Comparison of ENCODE assay signal across 12 mouse cellular contexts in the genomic region with DNA sequence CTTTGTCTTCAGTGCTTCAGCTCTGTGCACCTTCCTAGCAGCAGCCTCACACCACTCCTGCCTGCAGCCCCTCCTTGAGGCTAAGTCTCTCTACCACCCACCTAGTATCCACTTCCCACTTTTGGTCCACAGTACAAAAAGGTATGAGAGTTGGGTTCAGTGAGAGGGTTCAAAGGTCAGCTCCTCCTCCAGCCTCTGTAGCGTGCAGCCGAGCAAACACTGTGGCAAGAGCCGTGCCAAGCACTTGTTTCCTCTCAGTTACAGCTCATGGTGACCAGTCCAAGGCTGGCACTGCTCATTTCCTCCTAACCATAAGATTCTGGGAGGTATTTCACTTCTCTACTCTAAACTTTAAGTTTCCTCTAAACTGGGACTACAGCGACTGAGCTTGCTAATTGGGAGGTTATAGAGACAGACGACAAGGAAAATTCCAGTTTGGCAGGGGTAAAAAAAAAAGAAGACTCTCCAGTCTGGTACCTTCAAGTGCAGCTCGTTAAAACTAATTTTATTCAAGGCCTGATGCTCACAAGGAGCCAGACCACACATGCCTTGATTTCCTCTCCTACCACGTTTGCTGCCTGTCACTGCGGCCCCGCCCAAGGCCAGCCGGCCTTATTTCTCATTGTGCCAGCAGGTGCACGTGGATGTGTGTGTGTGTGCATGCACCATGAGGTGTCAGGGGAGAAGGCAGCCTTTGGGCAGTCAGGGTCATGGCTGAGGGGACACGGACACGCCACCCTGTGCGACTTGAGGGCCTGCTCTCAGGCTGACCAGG. TPM values are rescaled to one million over a fixed set of nuclear protein-coding genes. Genes with fewer than 3 reads are reported as not detected.
DNase-seq lines count a peak whose midpoint lies in the region; ATAC-seq and TF ChIP-seq lines count a peak whose summit lies in the region.
"Had no signal": no experiment of that assay in that cellular context is flagged by ENCODE, and none has a peak within 500 bp of the region (broad histone marks: within the 10 kb centered on the region; RNA-seq: fewer than 3 reads in every experiment).

No protein-coding gene starts in this region.

- peak; percentile 60 for DNase-seq in kidney, adult 11 months
- DNase-seq in brain, adult 2 months (ENCODE audit: low read depth, low spot score): peak; percentile 70
- peak; percentile 75 for DNase-seq in kidney, adult 9 months
- DNase-seq in lung, postnatal 0 days (ENCODE audit: low spot score): peak; percentile 43
- DNase-seq in thymus, postnatal 10 days (ENCODE audit: low spot score in 2 of 2): no peak
- DNase-seq in heart, postnatal 14 days: no peak
- DNase-seq in thymus, postnatal 4 days: no peak
- DNase-seq: left cerebral cortex, postnatal 4 days had no signal

- H3K27ac ChIP-seq in kidney, embryonic 15.5 days: no peak overlapping the region
- no peak overlapping the region for H3K27ac ChIP-seq in lung, postnatal 0 days (ENCODE audit: low read length)

- H3K9ac ChIP-seq in kidney, embryonic 15.5 days: no peak overlapping the region
- H3K9ac ChIP-seq in lung, postnatal 0 days (replicated peaks; ENCODE audit: low read depth): no peak overlapping the region

- no peaks in the 10 kb centered on the region for H3K27me3 ChIP-seq in kidney, embryonic 15.5 days
- no peaks in the 10 kb centered on the region for H3K27me3 ChIP-seq in lung, postnatal 0 days (replicated peaks; ENCODE audit: insufficient read depth, low read length)

- 75% methylated on average over 14 of the region's 14 CpGs for WGBS in kidney, embryonic 15.5 days
- WGBS in lung, postnatal 0 days: 59% methylated on average over 14 of the region's 14 CpGs

- intact Hi-C loops in heart, postnatal 14 days (cut with DNase I): loop anchor here (2.0 to 5.0 kb wide), 3 partner anchors 109 to 469 kb away; no protein-coding TSS in a partner anchor

- peaks cover 31% of the 10 kb centered on the region for H3K36me3 ChIP-seq in kidney, embryonic 15.5 days
- peaks cover 1% of the 10 kb centered on the region; the same call in 1 of the 2 replicates for H3K36me3 ChIP-seq in lung, postnatal 0 days (ENCODE audit: insufficient read depth, low read length)

- TF ChIP-seq CTCF in lung, postnatal 0 days (IDR thresholded peaks at IDR 0.05): no peak

- no peaks in the 10 kb centered on the region for H3K9me3 ChIP-seq in kidney, embryonic 15.5 days (replicated peaks)
- no peaks in the 10 kb centered on the region for H3K9me3 ChIP-seq in lung, postnatal 0 days (ENCODE audit: low read length)

- no peak overlapping the region for H3K4me3 ChIP-seq in kidney, embryonic 15.5 days (replicated peaks)
- no peak overlapping the region for H3K4me3 ChIP-seq in lung, postnatal 0 days (ENCODE audit: low read depth, low read length)

- ATAC-seq in kidney, embryonic 15.5 days (replicated peaks; ENCODE audit: low FRiP score): no peak
- ATAC-seq in lung, postnatal 0 days: peak; percentile 51
- ATAC-seq: hindbrain, postnatal 0 days had no signal

- peaks cover 13% of the 10 kb centered on the region; the same call in 1 of the 2 replicates for H3K4me1 ChIP-seq in kidney, embryonic 15.5 days
- no peaks in the 10 kb centered on the region for H3K4me1 ChIP-seq in lung, postnatal 0 days (ENCODE audit: insufficient read depth, low read depth, low read length)

- no peak for TF ChIP-seq EP300 in lung, postnatal 0 days (IDR thresholded peaks at IDR 0.05)

- H3K4me2 ChIP-seq in kidney, embryonic 15.5 days: no peak overlapping the region
- no peak overlapping the region for H3K4me2 ChIP-seq in lung, postnatal 0 days (replicated peaks; ENCODE audit: low read depth, low read length)
- H3K4me2 ChIP-seq: heart, embryonic 11.5 days; midbrain, embryonic 11.5 days had no signal

RNA-seq across cellular contexts. Expression of a gene that starts 23.0 kb away (rescaled TPM):
- 85.3 and 90.4 TPM in 2 replicates for polyA plus RNA-seq in kidney, embryonic 15.5 days (2015; fragmentation: Nextera tagmentation; extraction: Ambion mirVana)
- 54.5 TPM in 2 replicates for polyA plus RNA-seq in lung, postnatal 0 days (2015; fragmentation: Nextera tagmentation; extraction: Ambion mirVana)
- total RNA-seq in heart, postnatal 14 days (2021): 10 to 100 TPM; 36.3 to 38.9 TPM

RNA-seq across cellular contexts. Expression of a gene that starts 48.6 kb away (rescaled TPM):
- 33.4 and 34.2 TPM in 2 replicates for polyA plus RNA-seq in kidney, embryonic 15.5 days (2015; fragmentation: Nextera tagmentation; extraction: Ambion mirVana)
- polyA plus RNA-seq in lung, postnatal 0 days (2015; fragmentation: Nextera tagmentation; extraction: Ambion mirVana): 18.9 and 21.5 TPM in 2 replicates
- total RNA-seq in heart, postnatal 14 days (2021): 1 to 10 TPM; 5.5 to 7.3 TPM

RNA-seq across cellular contexts. Expression of a gene that starts 52.3 kb away (rescaled TPM):
- polyA plus RNA-seq in kidney, embryonic 15.5 days (2015; fragmentation: Nextera tagmentation; extraction: Ambion mirVana): 38.6 and 42.5 TPM in 2 replicates
- 19.0 and 21.2 TPM in 2 replicates for polyA plus RNA-seq in lung, postnatal 0 days (2015; fragmentation: Nextera tagmentation; extraction: Ambion mirVana)
- 10 to 100 TPM; 21.6 to 24.9 TPM for total RNA-seq in heart, postnatal 14 days (2021)

RNA-seq across cellular contexts. Expression of a gene that starts 53.6 kb away (rescaled TPM):
- polyA plus RNA-seq in kidney, embryonic 15.5 days (2015; fragmentation: Nextera tagmentation; extraction: Ambion mirVana): 33.9 and 36.6 TPM in 2 replicates
- 18.2 and 21.6 TPM in 2 replicates for polyA plus RNA-seq in lung, postnatal 0 days (2015; fragmentation: Nextera tagmentation; extraction: Ambion mirVana)
- 10 to 100 TPM in 1 of 2 experiments, 1 to 10 TPM in 1; 8.8 to 12.0 TPM for total RNA-seq in heart, postnatal 14 days (2021)

Comparison
In these comparisons a context has a peak if more than half of its experiments do, and no peak if none do; other contexts are left out.
1. DNase-seq: peak in kidney, adult 11 months (single experiment), brain, adult 2 months (single experiment), kidney, adult 9 months (single experiment) and lung, postnatal 0 days (single experiment); none in thymus, postnatal 10 days (0 of 2), heart, postnatal 14 days (0 of 2) and thymus, postnatal 4 days (single experiment).